Mouse (Mus musculus): ENCODE results near the gene Ms4a4c.
"Not testable (repeated sequence)": the region's sequence is repeated elsewhere in the genome, so short reads cannot be mapped to it uniquely, and the experiment has no call there.

DNA sequence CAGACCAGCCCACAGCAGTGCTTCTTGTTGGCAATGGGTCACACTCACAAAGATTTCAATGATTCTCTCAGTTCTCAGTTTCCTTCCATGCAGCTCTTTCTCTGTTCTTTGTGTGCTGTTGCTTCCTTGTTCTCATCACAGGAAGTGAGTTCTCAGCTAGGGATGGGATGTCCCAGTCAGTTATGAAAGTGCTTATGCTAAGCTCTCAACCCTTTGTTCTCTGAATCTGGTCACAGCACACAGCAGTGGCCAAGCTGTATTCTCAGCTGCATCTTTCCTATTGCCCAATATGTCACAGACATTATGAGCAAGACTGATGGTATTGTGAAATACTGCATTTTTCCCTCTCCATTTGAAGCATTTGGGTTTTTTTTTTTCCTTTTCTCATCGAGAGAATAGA, 60.2 kb downstream of the Ms4a4c start:
- TF ChIP-seq ZC3H11A (IDR thresholded peaks at IDR 0.05; ENCODE audit: borderline replicate concordance, low read depth, low read length); ZNF384 (IDR thresholded peaks at IDR 0.05; ENCODE audit: low read depth, low read length); MAFK (IDR thresholded peaks at IDR 0.05; ENCODE audit: insufficient read depth, low read depth, low read length); HCFC1 (IDR thresholded peaks at IDR 0.05; ENCODE audit: borderline replicate concordance, insufficient read depth, low read length); CHD2 (IDR thresholded peaks at IDR 0.05; ENCODE audit: low read depth, low read length): not testable (repeated sequence)
